Mouse (Mus musculus): ENCODE measurements around the gene Gm11639.
"Not testable (repeated sequence)": the region's sequence is repeated elsewhere in the genome, so short reads cannot be mapped to it uniquely, and the experiment has no call there.

Gene Gm11639

GRCm38 (mm10) chr11:104704097-104704496 is 18.6 kb downstream of the Gm11639 start:
- no peak for DNase-seq (ENCODE audit: low spot score)

DNA sequence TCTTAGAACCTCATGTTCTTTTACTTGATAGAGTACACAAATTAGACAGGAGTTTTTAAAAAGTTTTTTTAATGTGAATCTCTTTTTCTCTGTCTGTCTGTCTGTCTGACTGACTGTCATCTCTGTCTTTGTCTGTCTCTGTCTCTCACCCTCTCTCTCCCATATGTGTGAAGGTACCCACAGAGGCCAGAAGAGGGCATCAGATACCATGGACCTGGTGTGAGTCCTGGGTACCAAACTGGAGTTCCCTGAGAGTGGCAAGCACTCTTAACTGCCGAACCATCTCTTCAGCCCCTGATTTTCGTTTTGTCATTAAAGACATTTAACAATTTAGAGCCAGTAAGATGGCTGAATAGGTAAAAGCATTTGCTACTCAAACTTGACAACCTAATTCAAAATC is 21.6 kb downstream of the Gm11639 start:
- no peak for DNase-seq (ENCODE audit: low spot score)

- no peak for DNase-seq (ENCODE audit: low spot score)
Measured at GRCm38 (mm10) chr11:104744995-104745568, 59.6 kb downstream of the Gm11639 start.

DNA sequence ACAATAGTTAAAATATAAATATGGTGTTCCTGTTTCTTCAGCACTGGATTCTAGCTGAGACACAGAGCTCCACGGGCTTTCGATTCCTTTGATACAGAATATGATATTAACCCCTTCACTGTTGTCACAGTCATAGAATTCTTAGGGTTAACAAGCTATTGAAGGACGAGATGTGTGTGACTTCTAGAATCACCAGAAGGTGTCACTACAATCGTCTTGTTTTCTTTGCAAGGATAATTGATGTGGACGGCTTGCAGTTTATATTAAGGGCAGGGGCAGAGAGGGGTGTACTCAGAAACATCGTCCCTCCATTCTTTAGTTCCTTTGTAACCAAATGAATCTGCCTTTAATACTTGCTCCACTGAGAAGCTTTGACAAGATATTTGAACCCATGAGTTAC is 80.3 kb downstream of the Gm11639 start:
- no peak for DNase-seq (ENCODE audit: low spot score)

DNA sequence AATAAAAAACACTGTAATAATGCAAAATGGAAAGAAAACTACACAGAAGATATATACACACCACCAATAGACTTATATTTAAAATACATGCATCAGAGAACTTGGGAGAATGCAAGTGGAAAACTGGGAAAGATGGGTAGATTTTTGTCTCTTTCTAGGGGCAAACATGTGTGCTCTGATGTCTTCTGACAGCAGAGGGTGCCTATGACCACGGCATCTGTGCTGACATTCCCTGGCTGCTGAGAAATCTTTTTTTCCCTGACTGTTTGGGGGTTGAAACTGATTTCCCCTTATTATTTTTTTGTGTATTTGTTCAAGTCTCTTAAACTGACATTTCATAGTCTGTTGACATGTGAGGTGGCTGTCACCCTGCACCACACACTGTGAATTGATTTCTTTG is 81.6 kb downstream of the Gm11639 start:
- DNase-seq (ENCODE audit: low spot score), result no peak

DNA sequence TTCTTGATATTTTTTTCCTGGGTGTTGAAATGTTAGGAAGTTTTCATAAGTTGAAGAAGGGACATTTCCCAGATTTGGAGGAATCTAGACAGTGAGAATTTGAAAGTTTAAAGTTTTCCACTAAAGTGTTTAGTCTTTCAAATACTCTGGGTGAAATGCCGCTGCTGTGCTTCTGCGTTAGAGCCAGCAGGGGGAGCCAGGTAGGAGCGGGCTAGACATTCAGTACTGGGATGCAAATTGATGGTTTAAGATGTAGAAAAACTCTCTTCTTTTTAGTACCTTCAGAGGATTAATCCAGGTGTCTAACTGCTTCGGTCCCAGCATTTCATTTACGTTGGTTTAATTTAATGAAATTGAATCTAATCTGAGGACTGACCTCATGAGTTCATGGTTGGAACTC is 82.6 kb downstream of the Gm11639 start:
- peak; percentile 75 for DNase-seq (ENCODE audit: low spot score)

GRCm38 (mm10) chr11:104778796-104779195 is 93.3 kb downstream of the Gm11639 start:
- DNase-seq (ENCODE audit: low spot score), result no peak

DNA sequence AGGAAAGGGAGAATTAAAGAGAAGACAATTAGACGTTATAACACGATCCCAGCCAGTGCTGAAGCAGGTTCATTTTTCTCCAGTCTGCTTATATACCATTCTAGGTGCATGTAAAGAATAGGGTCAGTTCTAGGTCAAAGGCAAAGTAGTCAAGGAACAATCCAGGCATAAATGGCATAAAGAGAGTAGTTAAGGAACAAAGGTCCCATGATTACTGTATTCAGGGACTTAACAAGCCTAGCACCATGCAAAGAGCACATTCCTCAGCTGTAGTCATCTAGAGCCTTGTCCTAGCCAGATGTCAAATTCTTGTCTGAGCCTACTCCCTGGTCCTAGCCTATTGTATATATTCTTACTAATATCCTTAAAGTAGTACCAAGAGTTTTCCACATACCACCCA is 259.2 kb downstream of the Gm11639 start:
- no peak for DNase-seq (ENCODE audit: low spot score)

DNA sequence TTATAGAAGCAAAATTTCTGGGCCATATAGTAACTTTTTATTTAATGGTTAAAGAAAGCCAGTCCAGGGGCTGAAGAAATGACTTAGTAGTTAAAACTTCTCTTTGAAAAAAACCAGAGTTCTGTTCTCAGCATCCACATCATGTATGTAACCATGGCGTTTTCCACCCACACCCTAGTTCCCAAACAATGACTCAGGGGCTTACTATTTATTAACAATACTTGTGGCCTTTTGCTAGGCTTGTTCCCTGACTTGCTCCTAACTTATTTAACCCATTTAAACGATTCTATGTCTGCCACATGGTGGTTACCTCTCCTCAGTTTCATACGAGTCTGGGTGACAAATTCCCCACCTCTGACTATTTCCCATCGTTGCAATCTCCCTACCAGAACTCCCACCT is 266.8 kb downstream of the Gm11639 start:
- no peak for DNase-seq (ENCODE audit: low spot score)

- DNase-seq (ENCODE audit: low spot score), result no peak
Measured at GRCm38 (mm10) chr11:104967862-104968261, 282.4 kb downstream of the Gm11639 start.

DNA sequence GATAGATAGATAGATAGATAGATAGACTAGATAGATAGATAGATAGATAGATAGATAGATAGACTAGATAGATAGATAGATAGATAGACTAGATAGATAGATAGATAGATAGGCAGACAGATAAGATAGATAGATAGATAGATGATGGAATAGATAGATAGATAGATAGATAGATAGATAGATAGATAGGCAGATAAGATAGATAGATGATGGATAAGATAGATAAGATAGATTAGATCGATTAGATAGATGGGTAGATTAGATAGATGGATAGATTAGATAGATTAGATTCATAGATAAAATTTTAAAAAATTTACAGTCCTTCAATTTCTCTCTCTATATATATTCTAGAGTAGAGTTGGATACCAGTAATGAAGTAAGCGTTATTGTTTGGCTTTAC is 282.9 kb downstream of the Gm11639 start:
- DNase-seq (ENCODE audit: low spot score), result no peak

- no peak for DNase-seq (ENCODE audit: low spot score)
Measured at GRCm38 (mm10) chr11:104971322-104971721, 285.8 kb downstream of the Gm11639 start.

DNA sequence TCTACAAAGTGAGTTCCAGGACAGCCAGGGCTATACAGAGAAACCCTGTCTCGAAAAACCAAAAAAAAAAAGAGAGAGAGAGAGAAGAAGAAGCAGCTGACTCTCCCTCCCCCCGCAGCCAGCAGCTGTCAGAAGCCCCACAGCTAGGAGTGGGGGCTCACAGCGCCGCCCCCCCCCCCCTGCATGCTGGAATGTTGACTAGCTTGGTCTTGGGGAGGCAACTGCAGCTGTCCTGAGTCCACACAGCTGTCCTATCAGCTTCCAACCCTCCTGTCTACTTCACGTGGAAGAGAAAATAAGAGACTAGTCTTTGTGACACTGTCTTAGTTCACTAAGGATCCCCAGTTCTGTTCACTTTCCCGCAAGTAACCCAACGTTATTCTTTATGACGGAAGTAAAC is 287.0 kb downstream of the Gm11639 start:
- DNase-seq (ENCODE audit: low spot score), result no peak

DNA sequence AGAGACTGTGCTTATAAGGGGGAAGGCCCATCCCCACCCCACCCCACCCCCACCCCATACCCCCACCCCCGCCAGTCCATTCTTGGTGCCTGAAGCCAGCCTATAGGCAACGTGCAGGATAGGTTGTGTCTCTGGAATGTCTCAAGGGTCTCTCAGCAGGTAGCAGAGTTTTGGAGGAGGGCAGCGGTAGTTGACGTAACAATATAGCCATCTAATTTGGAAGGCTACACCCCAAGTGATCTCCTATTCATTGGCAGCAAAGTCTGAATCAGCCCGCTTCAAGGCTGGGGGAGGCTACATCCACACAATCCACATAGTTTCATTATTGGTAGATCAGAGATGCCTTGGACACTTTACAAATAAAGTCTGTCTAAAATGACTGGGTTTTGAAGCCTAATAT is 292.5 kb downstream of the Gm11639 start:
- DNase-seq (ENCODE audit: low spot score), result no peak

DNA sequence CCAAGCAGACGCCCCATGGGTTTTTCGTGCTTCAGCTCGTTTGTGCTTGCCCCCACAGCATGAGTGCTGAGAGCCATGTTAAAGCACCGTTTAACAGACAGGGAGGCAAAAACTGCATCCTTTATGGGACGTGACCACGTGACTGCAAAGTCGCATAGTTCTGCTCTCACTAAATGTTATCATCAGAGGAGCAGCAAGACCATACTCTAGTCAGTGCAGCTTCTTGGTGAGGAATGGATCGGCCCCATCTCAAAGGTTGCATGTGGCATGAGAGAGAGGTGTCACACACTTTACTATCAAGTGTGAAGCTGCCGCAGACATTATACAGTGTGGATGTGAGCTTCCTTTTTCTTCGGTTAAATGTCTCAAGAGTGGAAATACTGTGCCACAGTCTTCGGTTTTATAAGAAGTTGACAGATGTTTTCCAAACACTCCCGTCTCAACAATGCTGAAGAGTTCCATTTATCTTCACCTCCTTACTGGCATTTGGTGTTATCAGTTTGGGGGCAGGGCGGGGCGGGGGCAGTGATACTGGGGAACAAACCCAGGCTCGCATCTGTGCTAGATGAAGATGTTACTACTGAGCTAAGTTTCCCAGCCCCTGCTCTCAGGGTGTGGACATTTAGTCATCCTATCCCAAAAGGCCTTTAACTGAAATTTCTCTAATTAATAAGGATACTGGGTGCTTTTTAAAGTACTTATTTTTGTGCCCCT is 296.0 kb downstream of the Gm11639 start:
- DNase-seq (ENCODE audit: low spot score), result no peak

GRCm38 (mm10) chr11:105009232-105009631 is 323.7 kb downstream of the Gm11639 start:
- no peak for DNase-seq (ENCODE audit: low spot score)

GRCm38 (mm10) chr11:105021071-105021470 is 335.6 kb downstream of the Gm11639 start:
- DNase-seq (ENCODE audit: low spot score), result no peak

DNA sequence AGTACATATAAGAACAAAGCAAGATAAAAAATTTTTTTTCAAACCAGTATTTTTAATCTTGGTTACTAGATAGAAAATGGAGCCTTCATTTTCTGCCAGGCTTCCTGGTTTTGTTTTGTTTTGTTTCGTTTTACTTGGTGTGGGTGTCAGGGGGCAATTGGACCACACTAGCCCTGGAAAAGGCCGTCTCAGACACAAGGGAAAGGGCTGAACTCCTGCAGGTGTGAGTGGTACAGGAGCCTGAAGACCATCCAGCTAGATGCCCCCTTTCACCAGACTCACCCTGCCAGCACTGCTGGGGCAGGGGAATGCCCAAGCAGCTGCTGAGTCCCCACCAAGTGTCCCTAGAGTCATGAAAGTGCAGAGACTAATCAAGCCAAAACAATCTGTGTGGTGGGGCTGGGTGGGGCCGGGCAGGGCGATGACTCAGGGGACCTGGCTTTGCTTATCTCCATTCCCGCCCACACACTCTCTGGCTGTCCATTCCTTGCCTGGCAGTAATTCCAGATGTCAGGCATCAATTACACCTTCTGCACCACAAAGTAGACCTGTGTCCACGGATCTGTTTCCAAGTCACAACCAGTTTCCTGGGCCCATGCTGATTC is 343.3 kb downstream of the Gm11639 start:
- DNase-seq (ENCODE audit: low spot score), result no peak

DNA sequence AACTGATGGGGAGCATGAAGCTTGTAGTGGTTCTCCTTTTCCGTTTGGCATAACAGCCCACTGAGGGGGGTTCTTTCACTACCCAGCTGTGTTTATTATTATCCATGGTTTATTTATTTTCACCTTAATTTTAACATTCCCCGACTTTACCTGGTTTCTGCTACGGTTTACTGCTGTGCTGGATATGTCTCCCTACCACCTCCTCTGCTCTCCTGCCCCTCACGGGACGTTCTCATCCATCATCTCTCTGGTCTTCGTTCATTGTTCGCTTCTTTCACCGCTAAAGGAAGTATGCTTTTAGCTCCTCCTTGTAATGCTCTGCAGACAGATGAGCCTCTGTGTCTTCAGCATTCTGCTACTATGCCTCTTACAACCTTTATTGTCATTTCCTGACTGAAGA is 344.0 kb downstream of the Gm11639 start:
- DNase-seq (ENCODE audit: low spot score), result no peak

- DNase-seq (ENCODE audit: low spot score), result no peak
Measured at GRCm38 (mm10) chr11:105030229-105030628, 344.7 kb downstream of the Gm11639 start.

GRCm38 (mm10) chr11:105031103-105031502 is 345.6 kb downstream of the Gm11639 start:
- no peak for DNase-seq (ENCODE audit: low spot score)

DNA sequence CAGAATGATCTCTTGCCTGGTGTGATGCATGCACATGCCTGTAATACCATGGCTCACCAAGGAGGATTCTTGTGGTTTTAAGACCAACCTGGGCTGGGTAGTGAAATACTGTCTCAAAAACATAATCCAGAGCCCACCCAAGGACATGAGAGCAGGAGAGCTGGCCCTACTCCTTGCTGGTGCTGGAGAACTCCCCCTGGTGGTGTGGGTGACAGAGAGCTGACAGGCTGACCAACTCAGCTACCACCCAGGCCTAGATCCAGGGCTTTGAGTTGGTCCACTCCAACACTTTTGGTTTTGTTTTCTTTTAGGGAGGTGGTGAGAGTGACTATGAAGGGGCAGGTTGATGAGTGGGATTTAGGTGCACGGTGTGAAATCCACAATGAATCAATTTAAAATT is 349.6 kb downstream of the Gm11639 start:
- no peak for DNase-seq (ENCODE audit: low spot score)

- no peak for DNase-seq (ENCODE audit: low spot score)
Measured at GRCm38 (mm10) chr11:105063292-105063691, 377.8 kb downstream of the Gm11639 start, which contains the start of gene Efcab3. Efcab3 (plus strand) TSS chr11:105063592.

GRCm38 (mm10) chr11:105112448-105112847 is 426.9 kb downstream of the Gm11639 start:
- DNase-seq (ENCODE audit: low spot score), result not testable (repeated sequence)
